Mouse (Mus musculus) G1E (cell line): ENCODE results near the gene Pbx3. TPM values are rescaled to one million over a fixed set of nuclear protein-coding genes. Genes with fewer than 3 reads are reported as not detected.

Experiments
- ATAC-seq: 2 replicates; pipeline ENCODE4 v1.8.0; 2016; ENCODE audit warnings: mild to moderate bottlenecking; ENCODE audit not compliant: insufficient number of reproducible peaks, poor library complexity, low FRiP score, severe bottlenecking; ENCODE audit errors: extremely low read depth
- DNase-seq: peaks from one replicate; pipeline ENCODE4 v3.0.0; 2012; ENCODE audit warnings: low spot score
- H3K27me3 ChIP-seq: 2 replicates; pipeline ENCODE4 v1.6.1; 2012; ENCODE audit warnings: mild to moderate bottlenecking, low read length, inconsistent platforms; ENCODE audit not compliant: insufficient read depth
- H3K36me3 ChIP-seq: replicated peaks from 2 replicates; pipeline ENCODE3; 2012; ENCODE audit warnings: mild to moderate bottlenecking, inconsistent platforms
- H3K4me1 ChIP-seq: 2 replicates; pipeline ENCODE4 v1.6.1; 2012; ENCODE audit warnings: low read depth, low read length, inconsistent platforms, mixed read lengths; ENCODE audit not compliant: insufficient read depth
- H3K4me3 ChIP-seq: 2 replicates; pipeline ENCODE4 v1.5.1; 2012; ENCODE audit warnings: low read depth, mild to moderate bottlenecking, inconsistent platforms, low read length, moderate library complexity, mixed read lengths
- H3K9me3 ChIP-seq: replicated peaks from 2 replicates; pipeline ENCODE4 v1.6.1; 2012; ENCODE audit warnings: inconsistent platforms
- CTCF ChIP-seq: IDR thresholded peaks from 2 replicates; pipeline ENCODE4 v1.5.1; 2012; ENCODE audit warnings: low read depth, low read length, inconsistent platforms, mixed read lengths
- GATA1 ChIP-seq: IDR thresholded peaks from 2 replicates; pipeline ENCODE4 v1.6.1; 2012; ENCODE audit warnings: borderline replicate concordance, low read length, inconsistent platforms, mixed read lengths
- GATA2 ChIP-seq: IDR thresholded peaks from 2 replicates; pipeline ENCODE4 v1.6.1; 2012; ENCODE audit warnings: low read depth, low read length, inconsistent platforms, borderline replicate concordance
- POLR2AphosphoS5 ChIP-seq: IDR thresholded peaks from 2 replicates; pipeline ENCODE4 v1.6.1; 2012; ENCODE audit warnings: low read depth, low read length, inconsistent platforms; ENCODE audit not compliant: insufficient replicate concordance
- TAL1 ChIP-seq: conservative IDR thresholded peaks from 2 replicates; pipeline ENCODE4 v1.6.1; 2012; ENCODE audit warnings: low read depth, low read length, inconsistent platforms, mixed read lengths
- polyA plus RNA-seq: library from polyadenylated mRNA; stranded (reverse); fragments of >175 nt; gene quantifications from 2 replicates; pipeline ENCODE4 v1.2.3, GENCODE M21; 2012
- total RNA-seq, 2 experiments: library from RNA; stranded (forward) in 1 of 2; stranded (reverse) in 1 of 2; fragments of 200-1000 nt in 1 of 2; fragments of >200 nt in 1 of 2; fragmentation: Nextera tagmentation in 1 of 2; gene quantifications; 2 replicates each; pipeline ENCODE4 v1.2.3; 2014 to 2017

The Pbx3 gene
- total and polyA plus RNA-seq, 3 experiments, result 13.6 to 40.0 (median 15.9) TPM

GRCm38 (mm10) chr2:34262046-34262445 lies 110.9 kb downstream of the Pbx3 start:
- DNase-seq (no peak), ATAC-seq (no peak)
- no peaks in the 10 kb centered on the region for H3K4me1 ChIP-seq
- H3K36me3 ChIP-seq, result no peaks in the 10 kb centered on the region
- H3K27me3 ChIP-seq, result no peaks in the 10 kb centered on the region
- no peaks in the 10 kb centered on the region for H3K9me3 ChIP-seq
- H3K4me3 ChIP-seq, result no peak overlapping the region
- TF ChIP-seq GATA2 (no peak), TAL1 (no peak)

DNA sequence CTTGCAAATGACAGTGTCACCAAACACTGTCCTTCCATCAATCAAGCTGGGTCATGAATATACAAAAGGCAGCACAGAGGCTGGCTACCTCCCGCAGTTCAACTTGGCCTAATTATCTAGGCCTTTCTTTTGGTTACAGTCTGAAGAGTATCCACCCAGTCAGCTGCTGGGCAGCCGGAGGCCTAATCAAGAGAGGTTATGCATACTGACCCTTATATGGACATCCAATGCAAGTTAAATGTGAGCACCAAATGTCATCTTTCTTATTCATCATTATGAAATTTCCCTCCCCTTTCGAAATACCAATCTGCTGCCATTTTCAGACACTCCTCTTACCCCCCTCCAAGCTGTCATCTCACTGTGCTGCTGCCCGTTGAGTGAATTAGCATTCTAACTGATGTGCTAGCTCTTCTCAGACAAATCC lies 112.3 kb downstream of the Pbx3 start:
- H3K36me3 ChIP-seq, result no peaks in the 10 kb centered on the region
- TF ChIP-seq POLR2AphosphoS5 (no peak), GATA2 (no peak), TAL1 (no peak), CTCF (no peak), GATA1 (no peak)
- DNase-seq, result no peak
- no peak for ATAC-seq
- no peak overlapping the region for H3K4me3 ChIP-seq
- H3K9me3 ChIP-seq, result no peaks in the 10 kb centered on the region
- no peaks in the 10 kb centered on the region for H3K27me3 ChIP-seq
- H3K4me1 ChIP-seq, result no peaks in the 10 kb centered on the region

DNA sequence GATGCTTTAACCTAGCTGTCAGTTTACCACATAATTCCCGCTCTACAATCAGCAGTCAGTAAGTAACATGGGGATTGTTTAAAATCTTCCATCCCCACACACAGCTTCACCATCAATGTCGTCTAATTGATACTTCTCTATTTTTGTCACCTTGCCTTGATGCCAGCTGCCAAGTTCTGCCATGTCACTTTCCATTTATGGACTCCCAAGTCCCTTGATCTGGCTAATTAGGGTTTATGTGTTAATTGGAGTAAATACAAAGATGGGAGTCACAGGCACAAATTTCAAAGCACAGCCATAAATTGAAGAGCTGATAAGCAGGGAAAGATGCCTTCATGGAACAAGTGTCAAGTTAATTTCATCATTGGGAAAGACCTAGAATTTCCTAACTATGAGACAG lies 114.7 kb downstream of the Pbx3 start:
- ATAC-seq, result no peak
- TF ChIP-seq POLR2AphosphoS5 (no peak), TAL1 (no peak), GATA1 (no peak), GATA2 (no peak), CTCF (no peak)
- H3K27me3 ChIP-seq, result no peaks in the 10 kb centered on the region
- no peak overlapping the region for H3K4me3 ChIP-seq
- no peaks in the 10 kb centered on the region for H3K9me3 ChIP-seq
- H3K4me1 ChIP-seq, result no peaks in the 10 kb centered on the region
- no peak for DNase-seq
- H3K36me3 ChIP-seq, result no peaks in the 10 kb centered on the region

- Histone ChIP-seq H3K27me3 (no peaks in the 10 kb centered on the region), H3K36me3 (no peaks in the 10 kb centered on the region), H3K4me3 (no peak overlapping the region), H3K9me3 (no peaks in the 10 kb centered on the region), H3K4me1 (no peaks in the 10 kb centered on the region)
- ATAC-seq (no peak), DNase-seq (no peak)
- TF ChIP-seq GATA1, result no peak
- no peak for TF ChIP-seq GATA2
- no peak for TF ChIP-seq POLR2AphosphoS5
- no peak for TF ChIP-seq TAL1
- no peak for TF ChIP-seq CTCF
These were observed 115.3 kb downstream of the Pbx3 start for GRCm38 (mm10) chr2:34257611-34258010.

GRCm38 (mm10) chr2:34256000-34256553 lies 116.9 kb downstream of the Pbx3 start:
- H3K4me3 ChIP-seq, result no peak overlapping the region
- no peak for TF ChIP-seq TAL1
- no peak for TF ChIP-seq GATA1
- no peak for TF ChIP-seq GATA2
- TF ChIP-seq POLR2AphosphoS5, result no peak
- no peak for TF ChIP-seq CTCF
- no peaks in the 10 kb centered on the region for H3K36me3 ChIP-seq
- DNase-seq, result no peak
- 0 out of 2 replicates have a peak, but pooled peaks cover 2% of the 10 kb centered on the region for H3K27me3 ChIP-seq
- no peaks in the 10 kb centered on the region for H3K9me3 ChIP-seq
- ATAC-seq, result no peak
- H3K4me1 ChIP-seq, result no peaks in the 10 kb centered on the region

DNA sequence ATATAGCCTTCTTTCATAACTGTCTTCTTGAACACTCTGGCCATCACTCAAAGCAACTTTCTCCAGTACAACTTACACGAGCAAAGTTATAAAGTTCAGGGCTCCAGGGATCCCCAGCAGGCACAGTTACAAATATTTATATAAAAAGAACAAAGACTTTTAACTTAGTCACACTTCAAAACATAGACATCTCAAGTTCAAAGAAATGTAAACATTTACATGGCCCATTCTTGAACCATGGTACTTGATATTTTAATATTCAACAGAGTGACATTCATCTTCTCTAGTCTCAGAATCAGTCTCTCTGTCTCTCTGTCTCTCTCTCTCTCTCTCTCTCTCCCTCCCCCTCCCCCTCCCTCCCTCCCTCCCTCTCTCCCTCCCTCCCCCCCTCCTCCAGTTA lies 119.3 kb downstream of the Pbx3 start:
- no peaks in the 10 kb centered on the region for H3K36me3 ChIP-seq
- H3K27me3 ChIP-seq, result peaks cover 6% of the 10 kb centered on the region
- no peak for ATAC-seq

DNA sequence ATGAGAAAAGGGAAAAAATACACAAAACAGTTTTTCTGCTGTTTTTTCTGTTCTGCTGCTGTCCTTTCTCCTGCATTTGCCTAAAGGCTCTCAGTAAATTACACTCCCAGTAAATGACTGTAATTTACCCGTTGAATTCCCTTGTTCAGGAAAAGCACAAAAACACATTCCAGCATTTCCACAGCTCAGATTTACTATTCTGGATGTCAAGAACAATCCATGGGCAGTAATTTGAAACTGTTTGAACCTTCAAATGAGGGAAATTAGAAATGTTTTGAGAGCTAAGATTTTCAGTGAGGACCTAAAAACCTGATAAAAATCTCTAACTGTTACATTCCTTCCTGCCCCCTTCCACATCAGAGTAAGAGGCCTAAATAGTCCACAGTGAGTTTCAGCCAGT lies 119.8 kb downstream of the Pbx3 start:
- no peaks in the 10 kb centered on the region for H3K36me3 ChIP-seq
- no peaks in the 10 kb centered on the region for H3K9me3 ChIP-seq
- DNase-seq (no peak), ATAC-seq (no peak)
- H3K4me1 ChIP-seq, result no peaks in the 10 kb centered on the region
- H3K27me3 ChIP-seq, result peaks cover 6% of the 10 kb centered on the region
- no peak overlapping the region for H3K4me3 ChIP-seq
- TF ChIP-seq GATA1, result no peak
- no peak for TF ChIP-seq CTCF
- no peak for TF ChIP-seq TAL1
- TF ChIP-seq POLR2AphosphoS5, result no peak
- TF ChIP-seq GATA2, result no peak

More for the DNA sequence above, 119.3 kb downstream of the Pbx3 start:
- TF ChIP-seq GATA1 (no peak), TAL1 (no peak), GATA2 (no peak), CTCF (no peak), POLR2AphosphoS5 (no peak)
- DNase-seq, result no peak
- Histone ChIP-seq H3K4me3 (no peak overlapping the region), H3K4me1 (no peaks in the 10 kb centered on the region), H3K9me3 (no peaks in the 10 kb centered on the region)
